Mouse (Mus musculus) ovary, postnatal 36 days (tissue): Measurements from ENCODE around the gene Glod4.

Experiments used
- DNase-seq: peaks from one replicate; pipeline ENCODE4 v3.0.0; 2022; ENCODE audit warnings: low spot score, mixed read lengths

Gene Glod4

DNA sequence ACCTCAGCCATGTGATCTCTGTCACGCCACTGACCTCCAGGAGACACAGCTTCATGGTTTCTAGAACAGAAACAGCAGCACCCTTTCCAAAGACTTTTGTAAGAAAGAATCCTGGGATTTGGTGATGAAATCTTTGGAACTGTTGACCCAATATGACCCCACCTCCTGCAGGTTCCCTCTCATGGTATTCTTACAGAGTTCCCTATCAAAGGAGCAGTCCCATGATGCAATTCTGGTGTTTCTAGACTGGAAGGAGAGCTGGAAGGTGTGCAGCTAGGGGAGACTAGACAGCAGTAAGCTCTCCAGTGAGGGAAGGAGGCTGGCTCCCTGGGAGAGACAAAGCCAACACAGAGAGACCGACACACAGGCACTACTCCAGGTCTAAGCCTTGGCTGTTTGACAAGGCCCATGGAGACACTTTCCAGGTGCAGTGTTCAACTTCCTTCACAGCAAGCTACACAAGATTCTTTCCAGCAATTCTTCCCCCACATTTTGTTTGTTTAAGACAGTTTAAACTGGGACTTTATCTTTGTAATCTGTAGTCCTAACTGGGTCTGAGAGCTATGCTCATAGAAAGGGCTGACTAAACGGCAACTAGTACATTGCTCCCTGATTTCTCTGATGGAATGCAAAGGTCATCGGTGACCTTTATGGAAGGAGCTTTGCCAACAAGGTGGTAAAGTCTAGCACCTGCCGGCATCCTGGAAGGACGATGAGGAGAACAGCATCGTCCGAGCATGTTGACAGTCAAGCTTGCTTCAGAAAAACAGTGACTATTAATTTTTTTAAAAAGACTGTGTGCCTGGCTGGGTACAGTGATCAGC is 97.1 kb downstream of the Glod4 start:
- no peak for DNase-seq

DNA sequence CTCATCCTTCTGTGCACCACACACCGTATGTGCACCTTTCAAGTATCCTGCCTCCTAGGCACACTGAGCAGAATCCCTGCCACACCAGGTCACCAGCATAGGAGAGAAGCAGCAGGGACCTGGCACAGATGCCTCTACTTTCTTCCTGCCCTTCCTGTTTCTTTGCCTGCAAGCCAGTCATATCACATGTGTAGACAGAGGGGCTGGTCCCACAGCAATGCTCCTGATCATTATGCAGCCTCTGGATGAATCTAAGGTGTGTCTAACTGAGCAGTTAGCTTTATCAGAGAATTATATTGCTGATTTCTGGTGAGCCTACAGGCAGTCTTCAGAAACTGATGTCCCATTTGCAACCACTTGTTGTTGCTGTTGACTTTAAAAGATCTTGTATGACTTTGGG is 98.4 kb downstream of the Glod4 start:
- DNase-seq, result no peak

DNA sequence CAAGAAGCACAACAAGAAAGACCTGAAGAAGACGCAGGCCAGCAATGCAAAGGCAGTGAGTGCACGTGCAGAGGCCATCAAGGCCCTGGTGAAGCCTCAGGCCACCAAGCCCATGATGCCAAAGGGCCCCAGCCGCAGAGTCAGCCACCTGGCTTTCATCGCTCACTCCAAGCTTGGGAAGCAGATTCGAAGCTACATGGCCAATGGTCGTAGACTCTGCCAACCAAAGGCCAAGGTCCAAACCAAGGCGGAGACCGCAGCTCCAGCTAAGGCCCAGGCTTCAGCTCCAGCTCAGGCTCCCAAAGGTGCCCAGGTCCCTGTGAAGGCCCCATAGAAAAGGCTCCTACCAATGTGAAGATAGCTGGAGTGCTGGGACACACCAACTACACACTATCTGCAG is 99.1 kb downstream of the Glod4 start:
- DNase-seq, result no peak

DNA sequence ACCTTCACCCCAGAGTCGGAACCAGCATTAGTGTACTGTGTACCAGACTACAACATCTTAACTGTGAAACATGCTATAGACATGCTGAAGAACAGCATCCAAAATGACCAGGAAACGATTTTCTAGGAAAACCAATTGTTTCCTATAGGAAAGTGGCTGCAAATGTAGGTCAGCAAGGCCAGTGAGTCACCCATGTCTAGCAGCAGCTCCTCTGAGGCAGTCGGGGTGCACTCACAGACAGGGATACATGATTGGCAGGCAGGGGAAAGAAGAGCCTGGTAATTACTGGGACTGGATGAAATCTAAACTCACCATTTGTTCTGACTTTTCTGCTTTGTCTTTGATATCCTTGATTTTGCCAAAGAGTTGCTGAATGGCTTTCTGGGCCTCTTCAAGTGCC is 105.5 kb downstream of the Glod4 start:
- no peak for DNase-seq

DNA sequence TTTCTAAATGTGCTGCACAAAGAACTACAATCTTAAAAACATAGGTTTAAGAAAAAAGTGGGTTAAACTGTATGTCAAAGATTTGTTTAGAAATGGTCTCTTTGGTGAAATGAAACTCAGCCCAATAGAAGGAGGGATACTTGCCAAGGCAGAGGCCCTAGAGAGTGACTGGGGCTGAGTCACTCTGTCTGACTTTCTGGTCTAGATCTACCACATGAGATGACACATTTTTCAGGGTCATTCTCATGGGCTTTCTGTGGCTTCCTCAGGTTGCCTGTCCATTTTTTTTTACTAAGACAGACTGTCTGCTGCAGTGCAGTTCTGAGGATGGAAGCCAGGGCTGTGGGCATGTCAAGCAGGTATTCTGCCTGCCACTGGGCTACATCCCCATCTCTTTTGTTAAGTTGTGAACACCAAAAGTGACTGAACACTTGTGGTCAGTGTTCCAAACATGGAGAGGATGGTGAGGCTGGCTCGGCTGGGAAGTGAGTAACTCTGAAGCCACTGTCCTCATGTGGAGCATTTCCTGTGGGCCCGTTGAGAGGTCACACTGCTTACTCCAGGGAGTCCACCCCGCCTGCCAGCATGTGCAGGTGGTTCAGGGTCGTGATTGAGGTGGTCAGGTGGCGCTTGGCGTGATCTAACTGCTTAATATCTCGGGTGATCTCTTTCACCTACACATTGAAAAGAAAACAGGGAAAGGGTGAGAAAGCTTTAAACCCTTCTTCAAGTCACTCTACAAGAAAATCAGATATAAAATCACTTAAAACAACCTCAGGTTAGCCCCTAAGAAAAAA is 107.7 kb downstream of the Glod4 start:
- no peak for DNase-seq

DNA sequence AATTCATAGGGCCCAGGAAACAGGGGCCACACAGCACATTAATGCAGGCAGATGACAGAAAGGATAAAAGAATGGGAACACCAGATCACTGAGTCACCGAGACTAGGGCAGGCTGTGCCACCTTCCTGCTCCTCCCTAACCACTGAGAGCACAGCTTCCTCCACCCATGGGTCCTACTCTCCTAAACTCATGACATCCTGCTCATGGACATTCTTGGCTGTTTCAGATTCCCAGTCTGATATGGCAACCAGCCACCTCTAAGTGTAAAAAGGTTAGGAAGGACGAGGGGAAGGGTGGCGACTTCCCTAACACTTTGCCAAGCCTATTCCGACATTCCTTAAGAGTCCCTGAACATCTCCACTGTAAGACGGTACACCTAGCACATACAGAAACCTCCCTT is 112.7 kb downstream of the Glod4 start:
- no peak for DNase-seq

DNA sequence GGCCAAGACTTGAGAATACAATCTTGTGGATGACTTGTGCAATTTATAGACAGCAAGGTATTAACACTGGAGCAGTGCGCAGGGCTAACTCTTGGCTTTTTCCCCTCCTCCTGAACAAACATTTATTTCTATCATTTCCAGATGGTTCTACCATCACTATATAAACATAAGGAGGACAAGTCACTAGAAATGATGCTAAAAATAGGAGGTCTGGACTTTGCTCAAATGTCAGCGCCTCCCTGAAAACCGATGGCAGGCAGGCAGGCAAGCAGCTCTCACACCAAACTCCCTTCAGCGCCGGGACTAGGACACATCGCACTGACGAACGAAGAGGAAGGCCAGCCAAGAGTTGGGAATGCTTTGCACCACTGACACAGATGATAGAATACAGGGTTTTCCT is 118.1 kb downstream of the Glod4 start:
- DNase-seq, result no peak

DNA sequence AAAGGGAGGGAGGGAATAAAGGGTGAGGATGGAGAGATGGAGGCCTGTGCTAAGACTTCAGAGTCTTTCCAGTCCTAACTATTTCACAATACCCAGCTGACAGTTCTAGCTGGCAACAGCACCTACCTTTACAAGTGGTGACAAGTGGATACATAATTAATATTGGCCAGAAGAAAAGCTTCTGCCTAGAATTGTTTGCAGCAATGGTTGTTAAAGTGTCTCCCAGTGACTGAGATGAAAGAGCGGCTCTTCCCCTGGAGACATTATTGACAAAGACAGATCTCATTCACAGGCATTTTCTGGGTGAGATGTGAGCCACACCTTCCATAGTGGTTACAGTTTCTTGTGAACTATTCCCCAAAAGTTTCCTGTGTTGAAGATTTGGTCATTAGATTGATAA is 120.0 kb downstream of the Glod4 start:
- no peak for DNase-seq

DNA sequence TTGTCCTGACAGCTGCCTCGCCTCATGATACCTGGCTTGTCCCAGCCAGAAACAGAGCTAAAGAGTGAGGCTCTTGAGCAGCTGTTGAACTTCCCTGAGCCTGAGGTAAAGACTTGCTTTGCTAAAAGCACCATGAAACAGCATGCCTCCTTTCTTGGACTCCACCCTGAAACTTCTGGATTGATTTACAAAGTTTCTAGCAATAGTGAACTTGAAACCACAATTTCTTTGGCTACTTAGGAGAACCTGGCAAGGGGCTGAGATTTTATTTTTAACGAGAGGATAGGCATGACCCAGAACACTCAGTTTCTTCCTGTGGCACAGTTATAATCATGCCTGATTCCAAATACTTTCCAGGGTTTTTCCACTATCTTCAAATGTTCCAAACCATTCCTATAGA is 121.0 kb downstream of the Glod4 start:
- no peak for DNase-seq

DNA sequence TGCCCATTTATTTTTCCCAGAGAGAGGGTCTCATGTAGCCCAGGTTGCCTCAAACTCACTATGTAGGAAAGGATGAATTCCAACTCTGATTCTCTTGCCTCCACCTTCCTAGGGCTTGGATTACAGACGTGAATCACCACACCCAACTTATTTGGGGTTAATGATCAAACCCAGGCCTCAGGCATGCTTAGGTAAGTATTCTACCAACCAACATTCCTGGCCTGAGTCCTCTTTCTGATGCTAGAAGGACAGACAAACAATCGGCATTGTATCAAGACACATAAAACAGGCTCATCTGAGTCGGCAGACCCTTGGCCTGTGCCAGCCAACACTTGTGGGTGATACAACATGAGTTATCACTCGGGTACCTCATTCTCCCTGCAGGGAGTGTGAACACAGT is 122.4 kb downstream of the Glod4 start:
- DNase-seq, result no peak

DNA sequence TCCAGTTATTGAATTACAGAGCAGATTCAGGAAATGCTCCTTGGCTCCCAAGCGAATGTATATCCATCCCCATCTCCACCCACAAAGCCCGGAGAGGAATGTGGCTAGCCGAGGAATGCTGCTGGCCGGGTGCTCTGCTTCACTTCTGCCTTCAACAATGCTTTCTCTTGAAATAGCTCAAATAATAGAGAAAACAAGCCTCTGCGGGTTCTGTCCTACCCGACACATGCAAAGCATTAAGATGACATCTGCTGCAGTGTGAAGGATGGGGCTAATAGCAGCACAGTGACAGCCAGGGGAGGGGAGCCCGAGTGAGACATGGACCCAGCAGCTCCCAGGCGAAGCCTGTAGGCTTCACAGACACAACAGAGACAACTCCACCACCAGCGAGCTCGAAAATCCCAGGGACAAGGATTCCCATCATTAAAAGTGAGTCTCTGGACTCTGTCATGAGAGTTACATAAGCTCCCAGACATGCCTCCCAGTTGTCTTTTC is 123.1 kb downstream of the Glod4 start:
- no peak for DNase-seq

DNA sequence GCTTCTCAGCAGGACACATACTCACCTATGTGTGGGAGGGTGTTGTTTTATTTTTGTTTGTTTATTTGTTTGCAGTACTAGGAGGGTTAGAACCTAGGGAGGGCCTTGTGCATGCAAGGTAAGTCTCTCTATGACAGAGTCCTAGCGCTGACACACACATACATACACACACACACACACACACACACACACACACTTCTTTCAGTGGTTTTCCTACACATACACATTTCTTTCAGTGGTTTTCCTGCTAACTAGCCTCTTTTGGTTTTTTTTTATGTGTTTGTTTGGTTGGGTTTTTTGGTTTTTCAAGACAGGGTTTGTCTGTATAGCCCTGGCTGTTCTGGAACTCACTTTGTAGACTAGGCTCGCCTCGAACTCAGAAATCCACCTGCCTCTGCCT is 133.1 kb downstream of the Glod4 start:
- DNase-seq, result no peak

DNA sequence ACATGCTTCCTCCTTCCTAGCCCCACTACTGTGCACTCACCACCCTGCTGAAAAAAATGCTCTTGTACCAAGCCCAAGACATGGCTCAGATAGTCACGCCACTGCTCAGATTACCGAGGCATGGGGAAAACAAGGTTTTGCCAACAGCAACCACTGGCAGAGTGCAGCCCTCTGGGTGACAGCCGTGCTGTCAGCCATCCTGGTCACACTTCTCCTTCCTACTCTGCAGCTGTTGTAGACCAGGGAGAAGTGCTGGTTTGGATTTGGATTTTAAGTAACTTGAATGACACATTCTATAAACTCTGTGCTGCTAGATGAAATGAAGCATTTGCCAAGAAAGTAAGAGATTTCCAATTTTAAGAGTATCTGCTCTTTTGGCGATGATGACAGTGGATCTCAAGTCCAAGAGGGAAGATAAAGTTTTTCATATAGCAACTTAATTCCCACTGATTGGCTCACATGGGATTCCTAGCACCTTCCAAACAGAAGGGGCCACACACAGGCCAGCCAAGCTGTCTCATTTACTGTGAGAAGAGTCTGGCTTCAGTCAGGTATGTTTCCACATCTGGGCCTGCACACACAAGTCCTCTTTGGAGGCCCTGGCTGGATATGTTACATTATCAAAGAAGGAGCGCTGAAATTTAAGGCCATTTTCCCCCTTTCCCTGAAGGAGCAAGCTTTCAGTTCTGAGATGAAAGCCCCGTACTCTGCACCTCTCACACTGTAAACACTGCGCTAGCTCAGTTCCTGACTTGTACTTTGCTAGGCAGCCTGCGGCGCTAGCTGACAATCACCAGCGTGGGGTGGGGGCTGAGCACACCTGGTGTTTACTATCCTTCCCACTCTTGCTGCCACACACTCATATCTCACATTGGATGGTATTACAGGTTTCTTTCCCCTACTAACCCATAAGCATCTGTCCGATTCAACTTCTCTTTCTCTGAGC is 136.7 kb downstream of the Glod4 start:
- DNase-seq, result no peak

DNA sequence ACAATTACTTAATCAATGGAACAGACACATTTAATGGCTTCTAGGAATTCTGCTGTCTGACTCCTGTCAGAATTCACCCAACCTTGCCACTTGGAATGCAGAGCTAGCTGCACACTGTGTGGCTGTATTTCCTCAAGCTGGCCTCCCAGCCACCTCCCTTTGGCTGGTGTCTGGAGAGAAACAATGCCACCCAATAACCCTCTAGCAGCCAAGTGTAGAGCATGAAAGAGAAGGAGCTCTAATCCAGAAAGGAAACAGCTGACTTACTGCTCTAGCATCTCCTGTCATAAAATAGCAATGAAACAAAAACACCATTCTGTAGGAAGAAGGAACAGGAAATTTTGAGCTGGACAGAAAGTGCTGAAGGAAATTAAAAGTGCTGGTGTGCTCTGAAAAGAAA is 142.4 kb downstream of the Glod4 start:
- DNase-seq, result no peak

DNA sequence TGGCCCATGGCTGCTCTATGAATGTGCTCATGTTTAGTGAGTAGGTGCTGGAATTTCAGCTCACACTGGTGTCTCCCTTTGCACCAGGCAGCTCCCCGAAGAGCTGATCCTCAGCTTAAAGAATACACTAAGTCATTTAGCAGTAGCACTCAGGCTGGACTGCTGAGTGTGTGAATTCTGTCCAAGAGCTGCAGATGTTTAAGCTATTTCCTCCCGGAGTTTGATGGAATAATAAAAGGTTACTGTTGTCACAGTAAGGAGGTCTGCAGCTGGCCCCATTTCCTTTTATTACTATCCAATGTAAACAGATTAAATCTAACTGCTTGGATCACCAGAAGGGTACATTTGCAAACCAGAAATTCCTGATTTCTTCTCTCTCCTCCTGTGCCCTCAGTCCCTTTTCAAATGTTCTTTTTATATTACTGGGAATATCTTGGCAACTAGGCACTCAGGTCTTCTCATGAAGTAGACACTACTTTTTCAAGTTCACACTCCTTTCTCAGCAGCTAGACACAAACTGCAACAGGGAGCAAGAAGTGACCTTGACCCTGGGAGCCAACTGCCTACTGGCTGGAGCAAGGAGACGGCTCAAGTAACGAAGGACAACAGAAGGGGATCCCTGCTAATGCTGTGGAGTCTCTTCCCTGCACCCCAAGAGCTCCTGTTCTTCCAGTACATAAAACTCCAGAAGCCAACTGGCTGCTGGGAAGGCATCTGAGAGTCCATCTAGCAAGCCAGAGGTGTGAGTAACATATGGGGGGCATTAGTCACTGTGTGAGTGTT is 144.1 kb downstream of the Glod4 start:
- peak; percentile 27 for DNase-seq

DNA sequence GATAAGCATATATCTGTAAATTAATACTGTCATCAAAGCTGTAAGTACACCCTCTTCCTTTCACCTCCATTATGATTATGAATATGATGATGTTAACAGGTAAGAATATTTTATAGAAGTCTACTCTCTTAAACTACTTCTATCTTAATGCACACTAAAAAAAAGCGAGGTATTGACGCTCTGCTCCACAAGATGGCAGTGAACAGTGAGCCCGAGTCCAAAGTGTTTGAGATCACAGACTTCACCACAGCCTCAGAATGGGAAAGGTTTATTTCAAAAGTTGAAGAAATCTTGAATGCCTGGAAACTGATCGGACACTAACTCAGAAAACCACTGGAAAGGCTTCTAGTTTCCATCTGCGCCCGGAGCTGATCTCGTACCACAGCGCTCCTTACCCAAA is 149.9 kb downstream of the Glod4 start:
- no peak for DNase-seq

DNA sequence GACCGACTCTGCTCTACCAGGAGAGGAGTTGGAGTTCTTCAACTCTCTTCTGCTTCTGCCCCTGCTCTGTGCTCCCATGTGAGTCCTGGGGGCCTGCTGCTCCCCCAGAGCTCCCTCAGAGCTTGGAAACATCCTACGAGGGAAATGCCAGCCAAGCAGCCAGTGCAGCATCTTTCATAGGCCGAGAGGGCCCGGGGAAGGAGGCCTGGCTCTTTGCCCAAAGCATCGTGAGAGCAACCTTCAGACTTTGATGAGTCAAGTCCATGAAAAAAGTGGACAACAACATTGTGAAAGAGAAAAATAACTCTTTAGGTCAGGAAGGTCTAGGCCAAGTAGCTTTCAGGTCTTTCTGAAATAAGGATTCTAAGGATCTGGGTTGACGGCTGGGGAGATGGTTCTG is 153.7 kb downstream of the Glod4 start:
- DNase-seq, result peak; percentile 53

DNA sequence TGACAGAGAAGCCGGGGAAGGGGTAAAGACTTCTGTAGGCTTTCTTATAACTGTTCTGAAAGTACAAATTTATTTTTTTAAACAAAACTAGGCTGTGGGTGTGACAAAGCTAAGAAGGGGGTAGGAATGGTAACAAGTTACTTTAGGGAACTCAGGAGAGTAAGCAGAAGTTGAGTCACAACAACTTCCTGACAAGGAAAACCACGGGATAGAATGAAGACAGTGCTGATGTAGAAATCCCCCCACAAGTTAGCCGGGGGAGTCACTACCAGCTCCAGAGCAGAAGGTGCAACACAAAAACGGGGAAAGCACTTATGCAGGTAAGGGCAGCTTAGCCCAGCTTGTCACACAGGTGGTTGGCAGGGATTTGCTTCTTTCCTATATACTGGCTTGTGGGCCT is 155.0 kb downstream of the Glod4 start:
- DNase-seq, result no peak

DNA sequence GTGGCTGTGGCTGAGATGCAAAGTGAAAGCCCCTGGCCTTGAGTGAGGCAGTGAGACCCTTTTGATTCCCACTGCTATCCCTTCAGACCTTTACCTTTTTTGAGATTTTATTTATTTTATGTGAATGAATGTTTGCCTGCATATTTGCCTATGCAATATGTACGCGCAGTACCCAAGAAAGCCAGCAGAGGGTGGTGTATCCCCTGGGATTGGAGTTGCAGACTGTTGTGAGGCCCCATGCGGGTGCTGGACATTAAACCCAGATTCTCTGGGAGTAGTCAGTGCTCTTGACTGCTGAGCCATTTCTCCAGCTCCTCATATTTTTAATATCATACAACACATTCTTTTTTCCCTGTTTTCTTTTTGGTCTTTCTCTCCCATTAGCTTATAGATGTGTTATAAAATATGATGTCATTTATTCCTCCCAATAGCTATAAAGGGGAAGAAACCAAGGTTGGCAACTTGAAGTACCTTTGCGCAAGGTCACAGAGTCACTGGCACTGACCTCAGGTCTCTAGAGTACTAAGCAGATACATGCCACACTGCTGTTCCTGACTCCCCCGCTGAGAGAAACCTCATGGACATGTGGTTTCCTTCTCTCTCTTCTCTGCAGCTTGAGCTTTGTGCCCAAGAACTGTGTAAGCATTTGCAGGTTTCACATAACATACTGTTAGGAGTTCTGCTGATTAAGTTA is 157.5 kb downstream of the Glod4 start:
- DNase-seq, result peak; percentile 34

DNA sequence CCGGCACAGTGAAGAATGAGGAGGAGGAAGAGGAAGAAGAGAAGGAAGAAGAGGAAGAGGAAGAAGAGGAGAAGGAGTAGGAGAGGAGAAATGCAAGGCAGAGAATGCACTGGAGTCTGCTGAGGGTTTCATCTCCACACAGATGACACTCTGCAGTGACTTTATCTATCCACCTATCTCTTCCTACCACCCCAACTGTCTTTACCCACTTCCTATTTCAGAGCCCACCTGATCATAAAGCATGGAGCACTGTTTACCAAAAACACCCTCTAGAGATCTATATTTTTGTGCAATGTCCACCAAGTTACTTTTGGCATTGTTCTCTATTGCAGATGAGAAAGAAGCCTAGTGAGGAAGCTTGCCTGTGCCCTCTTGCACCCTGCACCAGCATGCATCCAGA is 158.6 kb downstream of the Glod4 start:
- no peak for DNase-seq

DNA sequence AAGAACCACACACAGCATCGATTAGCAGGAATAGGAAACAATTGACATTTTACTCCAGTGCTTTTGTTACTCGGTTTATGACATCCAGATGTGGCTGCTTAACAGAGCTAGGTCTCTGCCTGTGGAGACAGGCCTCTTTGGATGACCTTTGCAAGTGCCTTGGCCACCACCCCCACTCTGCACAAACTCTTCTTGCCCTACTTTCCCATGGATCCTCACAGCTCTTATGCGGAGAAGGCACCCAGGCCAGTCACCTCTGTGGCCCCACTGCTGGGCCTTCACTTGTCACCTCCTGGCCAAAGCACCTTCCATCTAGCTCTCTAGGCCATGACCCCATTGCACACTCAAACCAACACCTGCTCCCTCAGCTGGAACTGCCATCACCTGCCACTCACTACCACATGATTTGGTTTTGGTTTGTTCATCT is 159.6 kb downstream of the Glod4 start:
- no peak for DNase-seq
